Mouse (Mus musculus) urinary bladder, postnatal 10 days (tissue): Measurements from ENCODE around the gene Adcy1.

Experiments
- DNase-seq: peaks from one replicate; pipeline ENCODE4 v3.0.0; 2022; ENCODE audit warnings: low spot score

Gene Adcy1

DNA sequence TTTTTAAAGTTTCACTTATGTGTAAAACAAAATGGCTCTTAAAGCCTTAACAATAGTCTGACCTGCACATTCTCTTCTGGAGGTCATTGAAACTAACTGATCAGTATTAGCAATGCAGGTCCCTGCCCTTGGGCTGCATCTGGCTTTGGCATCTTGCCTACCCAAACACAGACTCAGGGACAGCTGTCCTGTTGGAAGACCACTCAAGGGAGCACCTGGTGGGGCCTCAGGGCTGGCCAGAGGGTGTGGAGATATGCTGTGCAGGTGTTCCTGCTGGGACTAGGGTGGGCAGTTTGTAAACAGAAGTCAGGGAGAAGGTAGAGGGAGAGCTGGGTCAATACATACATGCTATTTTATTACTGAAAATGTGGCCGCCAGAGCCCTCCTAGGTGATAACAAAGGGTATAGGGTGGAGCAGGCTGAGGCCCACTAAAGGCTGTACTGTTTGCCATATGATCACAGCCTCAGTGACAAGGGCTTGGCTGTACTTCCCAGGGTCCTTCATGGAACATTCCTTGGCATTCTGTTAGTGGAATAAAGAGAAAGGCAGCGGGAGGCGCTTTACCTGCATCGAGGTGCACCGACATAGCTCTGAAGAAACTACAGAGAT, 73.1 kb downstream of the Adcy1 start:
- DNase-seq: no peak

DNA sequence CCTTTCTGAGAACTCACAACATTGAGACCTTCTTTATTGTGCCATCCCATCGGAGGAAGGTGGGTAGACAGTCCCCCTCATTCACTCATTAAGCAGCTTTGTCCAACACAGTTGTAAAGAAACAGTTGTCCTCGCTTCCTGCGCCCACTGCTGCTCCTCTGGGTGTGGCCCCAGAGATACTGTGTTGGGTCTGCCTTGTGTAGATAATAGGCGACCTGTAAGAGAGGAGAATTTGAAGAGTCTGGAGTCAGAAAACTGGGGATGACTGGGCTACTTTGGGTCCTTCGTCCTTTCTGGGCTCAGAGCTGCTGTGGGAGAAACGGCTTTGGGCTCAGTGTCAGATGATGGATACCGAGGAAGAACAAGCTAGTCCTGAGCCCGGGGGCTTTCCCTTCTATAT, 75.1 kb downstream of the Adcy1 start:
- DNase-seq: no peak

DNA sequence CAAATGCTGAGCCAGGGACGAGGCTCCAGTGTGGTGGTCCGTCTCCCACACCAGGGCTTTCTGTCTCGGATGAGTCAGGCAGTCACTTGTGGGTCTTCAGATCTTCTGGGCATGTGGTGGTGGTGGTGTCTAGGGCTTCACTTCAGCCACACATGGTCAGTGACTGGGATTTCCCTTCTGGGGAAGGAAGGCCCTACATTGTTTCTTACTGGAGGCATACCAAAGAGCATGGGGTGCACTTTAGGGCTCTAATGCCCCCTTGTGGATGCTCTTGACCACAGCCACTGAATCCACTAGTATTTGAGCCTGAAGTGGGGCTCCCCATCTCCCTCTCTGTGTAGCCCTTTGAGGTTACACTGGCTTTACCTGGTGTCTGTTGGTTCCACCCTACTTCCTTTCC, 77.2 kb downstream of the Adcy1 start:
- DNase-seq: no peak

DNA sequence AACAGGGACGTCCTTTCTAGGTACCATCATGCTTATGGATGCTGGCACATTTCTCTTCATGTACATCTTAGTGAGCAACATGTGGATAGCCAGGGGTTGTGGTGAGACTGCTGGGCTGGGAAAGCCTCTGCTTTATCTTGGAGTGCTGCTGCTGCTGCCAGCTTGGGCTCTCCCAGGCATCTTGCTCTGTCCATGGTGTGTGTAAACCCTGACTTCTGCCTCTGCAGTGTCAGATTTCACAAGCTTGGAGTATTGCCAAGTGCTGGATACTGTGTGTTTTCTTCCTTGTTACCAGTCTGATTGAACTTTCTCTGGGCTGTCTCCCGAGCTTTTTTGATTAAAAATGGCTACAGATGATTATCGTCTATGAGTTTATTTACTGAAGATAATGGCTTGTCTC, 79.4 kb downstream of the Adcy1 start:
- DNase-seq: no peak

DNA sequence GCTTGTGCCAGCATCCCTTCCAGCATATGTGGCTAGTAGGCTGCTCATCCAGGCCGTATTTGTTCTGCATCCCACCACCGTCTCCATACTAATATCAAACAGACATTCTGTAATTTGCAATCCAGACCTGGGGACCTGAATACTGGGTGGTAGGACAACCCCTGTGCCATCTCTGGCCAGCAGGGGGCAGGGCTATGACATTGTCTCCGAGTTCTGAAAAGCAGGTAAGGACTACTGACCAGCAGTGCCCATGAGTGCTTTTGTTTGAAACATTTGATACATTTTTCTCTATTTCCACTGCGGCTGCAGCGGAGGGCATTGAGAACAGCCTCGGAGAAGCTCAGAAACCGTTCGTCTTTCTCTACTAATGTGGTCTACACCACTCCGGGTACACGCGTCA, 81.1 kb downstream of the Adcy1 start:
- DNase-seq: no peak

DNA sequence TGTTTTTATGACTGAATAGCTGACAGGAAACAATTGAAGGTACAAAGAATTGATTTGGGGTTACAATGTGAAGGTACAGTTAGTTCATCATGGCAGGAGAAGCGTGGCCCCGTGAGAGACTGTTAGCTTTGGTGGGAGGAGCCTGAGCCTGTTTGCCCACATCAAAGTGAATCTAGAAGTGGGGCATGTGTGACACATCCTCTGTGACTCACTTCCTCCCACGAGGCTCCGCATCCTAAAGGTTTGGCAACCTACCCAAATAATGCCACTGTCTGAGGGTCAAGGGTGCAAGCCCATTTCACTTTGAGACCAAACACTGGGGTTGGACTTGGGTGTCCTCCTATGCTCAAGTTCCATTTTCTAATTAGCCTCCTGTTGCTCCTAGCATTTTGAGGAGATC, 81.9 kb downstream of the Adcy1 start:
- DNase-seq: no peak

DNA sequence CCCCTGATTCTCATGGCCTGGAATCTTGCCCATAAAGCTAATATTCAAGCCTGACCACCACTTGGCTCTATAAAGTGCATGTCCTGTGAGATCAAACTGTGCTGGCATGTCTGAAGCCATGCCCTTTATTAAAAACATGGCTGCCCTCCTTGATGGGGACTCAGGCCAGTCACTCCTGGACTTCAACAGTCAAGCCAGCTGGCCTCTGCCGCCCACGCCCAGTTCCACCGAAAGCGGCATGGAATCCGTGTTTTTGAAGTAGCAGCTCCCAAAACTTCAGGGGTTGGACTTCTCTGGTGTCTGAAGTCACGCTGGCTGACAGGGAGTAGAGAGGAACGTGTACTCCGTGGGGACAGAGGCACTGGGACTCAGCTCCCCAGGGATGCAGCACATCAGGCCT, 84.2 kb downstream of the Adcy1 start:
- no peak for DNase-seq

DNA sequence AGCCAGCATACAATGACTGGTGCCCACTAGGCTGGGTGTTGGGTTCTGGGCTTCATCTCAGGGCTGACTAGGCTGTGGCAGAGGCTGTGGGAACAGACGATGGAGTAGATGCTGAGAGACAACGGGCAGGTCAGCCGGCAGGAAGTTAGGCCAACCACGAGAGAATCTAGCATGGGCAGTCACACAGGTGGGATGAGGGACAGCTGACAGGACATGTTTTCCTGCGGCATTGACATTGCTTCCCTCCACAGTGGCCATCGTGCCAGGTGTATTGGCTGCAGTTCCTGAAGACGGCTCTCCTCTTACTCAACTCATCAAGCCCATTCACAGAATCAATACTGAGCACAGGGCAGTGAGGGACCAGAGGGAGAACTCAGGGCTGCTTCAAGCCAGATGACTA, 84.7 kb downstream of the Adcy1 start:
- no peak for DNase-seq

DNA sequence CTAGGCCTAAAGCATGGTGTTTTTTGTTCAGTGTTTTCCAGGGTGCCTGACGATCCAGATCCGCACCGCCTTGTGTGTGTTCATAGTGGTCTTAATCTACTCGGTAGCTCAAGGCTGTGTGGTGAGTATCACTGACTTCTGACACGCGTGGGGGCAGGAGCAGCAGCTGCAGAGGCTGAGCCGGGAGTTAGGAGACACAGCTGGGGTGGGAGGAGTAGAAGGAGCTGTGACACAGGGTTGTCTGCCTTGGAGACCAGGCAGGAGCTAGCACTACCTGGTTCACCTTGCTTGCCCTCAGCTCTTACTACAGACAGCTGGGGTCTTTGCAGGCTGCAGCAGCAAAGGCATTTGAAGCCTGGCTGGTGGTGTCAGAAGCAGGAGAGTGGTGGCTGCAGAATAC, 86.2 kb downstream of the Adcy1 start:
- DNase-seq: no peak

DNA sequence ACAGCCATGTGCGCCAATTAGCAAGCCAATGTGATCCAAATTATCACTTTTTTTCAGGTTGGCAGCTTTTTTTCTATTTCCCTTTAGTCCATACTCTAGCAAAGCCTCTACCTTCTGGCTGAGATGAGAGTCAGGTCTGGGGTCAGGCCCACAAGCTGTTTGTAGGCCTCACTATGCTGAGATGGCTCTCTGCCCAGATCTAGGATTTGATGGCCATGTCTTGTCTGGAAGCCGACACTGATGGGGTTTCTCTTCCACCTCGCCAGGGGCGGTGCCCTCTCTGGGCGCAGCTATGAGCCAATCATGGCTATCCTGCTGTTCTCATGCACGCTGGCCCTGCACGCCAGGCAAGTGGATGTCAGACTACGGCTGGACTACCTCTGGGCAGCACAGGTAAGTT, 87.2 kb downstream of the Adcy1 start:
- DNase-seq: no peak

DNA sequence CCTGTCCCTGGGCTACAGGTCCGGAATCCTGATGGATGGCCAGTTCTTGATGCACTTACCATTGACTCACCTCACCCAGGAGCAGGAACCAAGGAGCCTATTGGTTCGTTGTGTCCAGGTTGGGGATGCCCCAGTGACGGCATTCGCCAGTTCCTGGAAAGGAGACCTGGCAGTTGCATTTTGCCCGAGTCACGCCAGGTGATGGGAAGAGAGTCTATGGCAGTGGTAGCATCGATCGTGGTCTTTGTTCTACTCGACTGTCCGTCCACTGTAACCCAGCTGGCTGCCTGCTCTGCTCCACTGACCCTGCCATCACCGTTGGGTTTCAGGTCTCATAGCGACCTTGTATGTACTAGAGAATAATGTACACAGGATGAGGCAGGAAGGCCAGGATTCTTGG, 89.1 kb downstream of the Adcy1 start:
- DNase-seq: no peak

DNA sequence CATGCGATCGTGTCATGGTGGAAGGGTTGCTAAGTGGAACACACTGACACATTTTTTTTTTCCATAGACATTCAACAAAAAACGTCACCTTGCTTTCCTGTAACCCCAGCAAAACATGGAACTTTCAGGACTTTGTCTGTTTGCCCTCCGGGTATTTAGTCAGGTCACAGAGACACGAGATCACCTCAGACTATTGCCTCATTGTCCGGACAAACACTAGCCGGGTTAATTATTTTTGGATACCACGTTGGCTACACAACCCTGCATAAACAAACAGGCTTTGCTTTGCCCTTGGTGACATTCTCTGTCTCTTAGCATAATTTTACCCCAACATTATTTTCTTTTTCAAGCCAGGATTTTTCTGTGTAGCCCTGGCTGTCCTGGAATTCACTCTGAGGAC, 89.8 kb downstream of the Adcy1 start:
- no peak for DNase-seq

DNA sequence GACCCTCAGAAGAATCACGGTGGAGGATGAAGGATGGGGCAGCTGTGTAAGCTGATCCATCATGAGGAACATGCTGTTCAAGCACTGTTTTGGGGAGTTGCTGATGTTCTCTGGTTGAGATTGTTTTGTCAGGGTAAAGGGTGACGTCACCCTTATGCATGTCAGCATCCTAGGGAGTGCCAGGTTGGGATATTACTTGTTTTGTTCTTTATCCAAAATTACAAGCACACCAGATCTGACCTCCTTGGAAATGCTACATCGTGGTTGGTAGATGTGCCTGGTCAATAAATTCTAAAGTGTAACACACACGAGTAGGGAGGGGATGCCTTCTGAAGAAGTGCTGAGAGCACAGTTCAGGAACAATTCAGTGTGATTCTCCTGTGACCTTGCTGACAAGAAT, 93.1 kb downstream of the Adcy1 start:
- DNase-seq: no peak

DNA sequence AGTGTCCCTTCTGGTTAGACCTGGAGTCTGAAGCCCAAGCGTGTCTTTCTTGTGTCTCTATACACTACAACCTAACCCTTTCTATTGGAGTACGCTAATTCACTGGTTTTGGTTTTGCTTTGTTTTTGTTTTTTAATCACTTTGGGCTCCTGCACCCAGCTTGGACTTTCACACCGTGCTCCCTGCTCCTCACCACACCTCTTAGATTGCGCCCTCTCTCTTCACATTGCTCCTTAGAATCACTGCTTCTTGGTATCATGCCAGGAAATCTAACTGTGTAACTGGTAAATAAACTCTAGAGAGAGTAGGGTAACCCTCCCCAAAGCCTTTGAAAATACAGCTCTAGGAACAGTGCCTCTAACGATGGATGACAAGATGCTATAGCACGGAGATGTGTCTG, 94.9 kb downstream of the Adcy1 start:
- no peak for DNase-seq

DNA sequence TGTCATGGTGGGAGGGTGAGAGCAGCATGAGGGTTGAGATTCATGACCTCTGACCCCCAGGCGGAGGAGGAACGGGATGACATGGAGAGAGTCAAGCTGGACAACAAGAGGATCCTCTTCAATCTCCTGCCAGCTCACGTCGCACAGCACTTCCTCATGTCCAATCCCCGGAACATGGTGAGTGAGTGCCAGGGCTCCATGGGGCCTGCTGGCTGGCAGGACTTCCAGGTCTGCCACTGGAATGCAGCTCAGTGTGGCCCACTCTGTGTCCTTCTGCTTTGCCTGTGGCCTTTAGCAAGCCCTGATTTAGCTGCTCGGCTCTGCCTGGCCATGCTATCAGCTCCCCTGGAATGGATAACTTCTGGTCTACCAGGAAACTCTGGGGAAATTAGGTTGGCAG, 96.9 kb downstream of the Adcy1 start:
- no peak for DNase-seq

DNA sequence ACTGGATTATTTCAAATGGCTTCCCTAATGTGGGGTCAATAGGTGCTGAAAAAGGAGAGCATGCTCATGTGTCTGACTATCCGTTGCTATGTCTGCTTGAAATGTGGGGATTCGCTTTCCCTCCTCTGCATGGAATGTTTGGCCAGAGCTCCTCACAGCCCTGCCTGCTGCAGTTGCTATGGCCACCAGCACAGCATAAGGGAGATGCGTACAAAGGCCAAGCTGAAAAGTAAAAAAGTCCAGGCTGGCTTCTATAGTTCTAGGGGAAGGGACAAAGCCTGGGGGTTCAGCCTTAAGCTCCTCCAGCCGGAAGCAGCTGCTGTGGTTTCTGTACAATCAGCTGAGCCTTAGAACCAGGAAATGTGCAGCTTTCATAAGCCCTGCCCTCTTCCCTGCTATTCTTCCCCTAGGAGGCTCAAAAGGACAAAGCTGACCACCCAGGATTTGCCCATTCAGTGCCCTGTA, 97.4 kb downstream of the Adcy1 start:
- DNase-seq: no peak

DNA sequence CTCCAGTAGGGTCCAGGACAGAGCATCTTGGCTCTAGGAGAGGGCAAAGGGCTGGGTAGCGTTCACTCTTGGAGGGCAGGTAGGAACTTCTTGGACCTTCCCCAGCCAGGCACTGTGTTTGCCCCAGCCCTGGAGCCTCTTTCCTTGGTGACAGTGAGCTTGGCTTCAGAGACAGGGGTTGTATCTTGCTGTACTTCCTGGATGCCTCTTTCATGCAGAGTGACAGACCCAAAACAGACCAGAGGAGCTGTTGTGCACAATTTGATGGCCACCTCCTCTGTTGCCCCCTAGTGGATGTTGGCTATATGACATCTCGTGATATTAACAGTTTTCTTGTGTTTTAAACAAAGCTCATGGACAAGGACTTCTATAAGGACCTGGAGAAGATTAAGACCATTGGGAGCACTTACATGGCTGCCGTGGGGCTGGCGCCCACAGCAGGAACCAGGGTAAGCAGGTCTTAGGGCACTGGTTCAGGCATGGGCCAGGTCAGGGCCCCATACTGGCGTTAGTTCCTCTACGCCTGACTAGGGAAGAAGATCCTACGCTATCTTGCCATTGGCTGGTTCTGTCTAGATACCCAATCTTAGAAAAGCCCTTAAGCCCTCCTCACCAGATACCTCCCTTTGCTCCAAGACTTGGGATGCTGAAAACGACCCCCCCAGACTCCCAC, 98.3 kb downstream of the Adcy1 start:
- DNase-seq: no peak

DNA sequence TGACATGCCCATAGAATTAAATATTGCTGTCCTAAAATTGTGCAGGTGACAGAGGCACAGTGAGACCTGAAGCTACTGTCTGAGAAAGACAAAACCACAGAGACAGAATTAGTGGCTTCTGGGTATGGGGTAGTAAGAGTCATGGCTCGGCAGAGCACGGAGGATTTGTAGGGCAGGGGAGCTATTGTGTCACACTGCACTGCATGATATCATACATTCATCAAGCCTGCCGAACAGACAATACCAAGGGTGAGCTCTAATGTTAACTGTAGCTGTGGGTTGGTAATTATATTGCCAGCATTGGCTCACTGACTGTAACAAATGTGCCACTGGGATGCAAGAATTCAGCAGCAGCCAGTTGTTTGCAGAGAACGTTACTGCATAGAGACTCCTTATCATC, 101.1 kb downstream of the Adcy1 start:
- DNase-seq: no peak

DNA sequence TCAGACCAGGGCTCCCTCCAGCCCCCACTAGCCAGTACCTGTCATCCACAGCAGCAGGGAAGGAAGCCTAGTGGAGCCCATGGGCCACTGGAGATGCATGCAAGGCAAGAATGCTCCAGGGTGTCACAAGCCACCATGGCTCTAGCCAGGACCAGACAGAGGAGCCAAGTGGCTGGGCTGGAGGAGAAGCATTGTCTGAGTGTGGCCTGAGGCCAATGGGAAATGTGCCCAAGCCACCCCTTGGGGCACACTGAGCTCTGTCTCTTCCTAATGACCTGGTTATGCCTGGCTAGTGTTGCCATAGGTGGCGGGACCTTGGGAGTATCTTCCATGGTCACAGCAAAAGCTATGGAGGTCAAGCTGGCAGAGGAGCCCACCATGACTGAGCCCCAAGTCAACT, 106.4 kb downstream of the Adcy1 start:
- DNase-seq: no peak

DNA sequence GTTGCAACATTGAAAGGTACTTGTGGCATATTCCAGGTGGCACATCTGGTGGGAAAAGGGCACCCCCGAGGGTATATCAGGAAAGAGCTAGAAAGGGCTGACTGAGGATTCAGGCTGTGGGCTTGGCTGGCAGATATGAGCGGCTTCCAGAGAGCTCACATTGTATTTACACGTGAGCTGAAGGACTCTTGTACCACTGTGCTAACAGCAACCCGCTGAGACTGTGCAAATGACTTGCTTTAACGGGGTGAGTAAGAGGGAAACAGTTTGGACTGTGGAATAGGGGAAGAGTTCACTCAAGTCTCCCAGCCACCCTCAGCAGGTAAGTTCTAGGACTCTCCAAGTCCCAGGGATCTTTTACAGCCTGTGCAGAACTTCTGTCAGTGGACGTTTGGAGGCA, 110.4 kb downstream of the Adcy1 start:
- no peak for DNase-seq

DNA sequence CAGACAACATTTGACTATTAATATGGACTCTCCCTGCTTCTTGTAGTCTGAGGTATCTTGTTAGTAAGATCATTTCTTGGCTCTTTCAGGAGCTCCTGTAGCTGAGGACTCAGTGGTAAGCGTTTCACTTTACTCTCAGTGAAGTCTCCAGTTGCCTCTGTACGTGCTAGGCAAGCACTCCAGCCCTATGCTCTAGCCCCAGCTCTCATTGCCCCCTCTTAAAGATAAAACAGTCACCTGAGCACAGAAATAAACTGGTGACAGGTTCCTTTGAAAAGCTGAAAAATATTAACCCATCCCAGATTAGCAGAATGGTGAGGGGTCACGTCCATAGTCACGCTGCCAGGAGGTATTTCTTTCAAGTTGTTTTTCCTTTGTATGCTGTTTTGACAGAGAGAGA, 115.4 kb downstream of the Adcy1 start:
- no peak for DNase-seq

DNA sequence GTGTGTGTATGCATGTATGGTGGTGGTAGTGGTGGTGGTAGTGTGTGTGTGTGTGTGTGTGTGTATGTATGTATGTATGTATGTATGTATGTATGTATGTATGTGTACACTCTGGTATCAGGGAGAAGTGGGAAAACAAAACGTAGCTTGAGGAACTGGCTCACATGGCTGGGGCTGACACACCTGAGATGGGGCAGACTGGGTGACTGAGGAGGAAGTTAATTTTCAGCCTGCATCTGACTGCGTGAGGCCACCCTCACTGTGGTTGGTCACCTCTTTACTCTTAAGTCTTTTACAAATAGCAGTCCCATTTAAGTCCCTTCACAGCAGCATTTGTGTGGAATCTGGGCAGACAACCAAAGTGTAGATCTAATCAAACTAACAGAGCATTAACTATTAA, 116.0 kb downstream of the Adcy1 start:
- DNase-seq: no peak

DNA sequence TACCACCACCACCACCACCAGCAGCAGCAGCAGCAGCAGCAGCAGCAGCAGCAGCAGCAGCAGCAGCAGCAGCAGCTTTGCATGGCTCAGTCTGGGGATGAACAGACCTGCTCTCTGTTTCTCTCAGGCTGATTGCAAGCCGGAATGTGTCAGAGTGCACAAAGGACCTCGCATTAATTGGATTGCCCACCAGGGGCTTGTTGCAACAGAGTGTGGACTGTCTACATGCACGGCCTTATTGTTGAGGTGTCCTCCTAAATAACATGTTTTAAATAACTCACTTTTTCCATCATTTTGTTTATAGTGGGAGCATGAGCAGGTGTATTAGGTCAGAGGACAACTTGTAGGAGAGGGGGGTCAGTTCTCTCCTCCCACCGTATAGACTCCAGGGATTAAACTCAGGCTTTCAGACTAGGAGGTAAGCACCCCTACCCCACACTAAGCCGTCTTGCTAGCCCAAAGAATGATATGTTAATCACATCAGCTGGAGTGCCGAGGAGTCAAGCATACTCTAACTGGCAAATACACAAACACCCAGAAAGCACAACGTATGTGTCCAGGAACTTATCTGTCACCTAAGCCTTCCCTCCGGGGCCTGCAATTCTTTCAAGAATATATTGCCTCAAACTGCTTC, 119.2 kb downstream of the Adcy1 start:
- no peak for DNase-seq

DNA sequence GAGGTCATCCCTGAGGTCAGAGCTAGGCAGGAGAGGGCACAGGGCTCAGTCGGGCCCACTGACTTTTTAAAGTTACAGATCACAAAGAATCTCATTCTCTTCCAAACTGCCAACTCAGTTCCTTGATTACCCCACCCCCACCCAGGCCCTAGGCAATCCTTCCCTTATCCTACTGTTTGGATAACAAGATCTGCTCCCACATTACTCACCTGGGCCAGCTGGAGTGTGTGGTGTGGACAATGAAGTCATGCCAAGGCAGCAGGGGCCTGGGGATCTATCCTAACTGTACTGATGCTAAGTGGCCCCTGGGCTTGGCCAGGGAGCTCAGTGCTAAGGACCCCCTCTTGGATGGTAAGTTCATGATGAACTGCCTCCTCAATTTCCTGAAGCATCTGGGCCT, 121.1 kb downstream of the Adcy1 start:
- DNase-seq: no peak
